Mouse (Mus musculus): ENCODE data around the gene Tssk2.

Gene Tssk2

GRCm38 (mm10) chr16:17896091-17896490, 2.3 kb upstream of the Tssk2 start:
- no peak for DNase-seq (ENCODE audit: low read depth, low spot score)

- DNase-seq (ENCODE audit: low read depth, low spot score), result peak; percentile 99
Observed at GRCm38 (mm10) chr16:17911052-17911595, 12.7 kb downstream of the Tssk2 start, which contains the start of gene Ess2. Gene Ess2, minus strand, starts transcription at chr16:17911348.

DNA sequence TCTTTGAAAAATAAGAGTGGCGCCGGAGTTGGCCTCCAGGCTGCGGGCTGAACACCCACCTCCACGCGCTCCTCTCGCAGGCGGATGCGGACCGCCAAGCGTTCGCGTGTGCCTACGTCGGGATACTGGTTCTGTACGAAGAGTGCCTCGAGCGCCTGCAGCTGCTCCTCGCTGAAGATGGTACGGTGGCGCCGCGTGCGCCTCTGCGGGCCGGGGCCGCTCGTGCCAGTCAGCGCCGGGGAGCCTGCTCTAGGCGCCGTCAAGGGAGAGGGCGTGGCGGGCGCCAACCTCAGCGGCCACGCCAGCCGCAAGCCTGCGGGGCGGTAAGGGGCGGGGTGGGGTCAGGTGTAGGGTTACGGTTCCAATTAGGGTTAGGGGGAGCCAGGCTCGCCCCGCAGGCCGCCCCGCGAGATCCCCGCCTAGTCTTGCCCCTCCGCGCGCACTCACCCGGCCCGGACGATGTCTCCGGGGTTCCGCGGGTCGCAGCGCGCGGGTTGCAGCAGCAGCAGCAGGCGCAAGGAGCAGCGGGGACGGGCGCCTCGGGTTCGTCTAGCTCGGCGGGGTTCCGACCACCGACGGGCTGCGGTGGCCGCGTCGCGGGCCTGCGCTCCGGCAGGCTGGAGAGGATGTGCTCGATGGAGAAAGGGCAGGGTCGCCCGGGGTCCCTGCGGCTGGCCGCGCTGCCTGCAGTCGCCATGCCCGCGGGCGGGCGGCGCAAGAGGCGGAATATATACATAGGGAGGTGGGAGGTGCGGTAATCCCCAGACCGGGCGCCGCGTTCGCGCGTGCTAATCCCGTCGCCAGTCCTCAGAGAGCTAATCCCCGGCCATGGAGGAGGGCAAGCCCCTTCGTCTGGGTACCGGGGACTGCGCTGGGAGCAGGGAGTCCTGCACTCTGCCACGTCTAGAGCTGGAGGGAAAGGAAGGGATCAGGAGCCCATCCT, 16.1 kb downstream of the Tssk2 start, which contains the start of gene Gsc2:
Gene Gsc2, minus strand, starts transcription at position 753 of the 943 bp plus-strand sequence.
- DNase-seq (ENCODE audit: low read depth, low spot score), result peak; percentile 37

GRCm38 (mm10) chr16:17920586-17920985, 22.1 kb downstream of the Tssk2 start:
- DNase-seq (ENCODE audit: low read depth, low spot score), result no peak

- peak; percentile 99 for DNase-seq (ENCODE audit: low read depth, low spot score)
Observed at GRCm38 (mm10) chr16:17921325-17922162, 23.1 kb downstream of the Tssk2 start.

GRCm38 (mm10) chr16:17922163-17922538, 23.7 kb downstream of the Tssk2 start:
- no peak for DNase-seq (ENCODE audit: low read depth, low spot score)

GRCm38 (mm10) chr16:17927351-17928082, 29.1 kb downstream of the Tssk2 start:
- DNase-seq (ENCODE audit: low read depth, low spot score), result peak; percentile 34

- DNase-seq (ENCODE audit: low read depth, low spot score), result peak; percentile 86
Observed at GRCm38 (mm10) chr16:17928087-17928580, 29.7 kb downstream of the Tssk2 start, which contains the start of gene Slc25a1. Gene Slc25a1, minus strand, starts transcription at chr16:17928219.

DNA sequence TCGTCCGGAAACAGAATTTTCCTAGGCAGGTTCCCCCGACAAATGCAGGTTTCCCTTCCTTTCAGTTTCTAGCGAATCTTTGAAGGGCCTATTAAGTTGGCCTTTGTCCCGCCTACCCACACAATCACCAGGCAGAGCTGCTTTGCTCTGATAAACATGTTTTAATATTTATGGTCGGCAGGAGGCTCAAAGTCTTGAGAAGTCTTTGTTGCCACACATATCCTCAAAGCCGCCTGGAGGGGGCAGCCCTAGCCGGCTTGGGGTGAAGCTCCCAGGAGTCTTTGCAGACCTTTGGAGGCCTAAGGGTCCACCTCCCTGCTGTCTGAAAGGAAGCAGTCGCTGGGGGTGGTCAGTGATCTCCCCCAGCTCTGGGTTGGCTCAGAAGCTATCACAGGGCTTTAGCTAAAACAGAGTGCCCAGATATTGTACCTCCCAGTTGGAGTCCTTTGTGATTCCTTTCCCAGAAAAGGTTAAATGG, 30.2 kb downstream of the Tssk2 start:
- DNase-seq (ENCODE audit: low read depth, low spot score), result peak; percentile 84

- DNase-seq (ENCODE audit: low read depth, low spot score), result no peak
Observed at GRCm38 (mm10) chr16:17929211-17929610, 30.8 kb downstream of the Tssk2 start.

DNA sequence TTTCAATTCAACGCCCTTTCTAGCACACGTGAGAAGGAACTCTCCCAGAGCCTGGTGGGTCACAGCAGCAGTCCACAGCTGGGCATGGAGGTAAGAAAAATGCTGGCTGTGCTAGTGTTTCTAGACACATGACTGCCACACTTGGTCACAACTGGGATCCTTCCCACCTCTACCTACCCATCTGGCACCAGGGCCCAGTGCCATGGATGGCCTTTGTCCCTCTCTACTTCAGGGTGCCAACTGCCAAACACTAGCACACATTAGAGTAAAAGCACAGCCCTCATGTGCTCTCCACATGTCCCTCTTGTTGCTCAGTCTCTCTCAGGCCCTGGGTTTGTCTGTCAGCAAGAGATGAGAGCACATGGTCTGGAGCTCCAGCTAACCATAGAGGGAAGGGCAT, 31.2 kb downstream of the Tssk2 start:
- DNase-seq (ENCODE audit: low read depth, low spot score), result no peak

DNA sequence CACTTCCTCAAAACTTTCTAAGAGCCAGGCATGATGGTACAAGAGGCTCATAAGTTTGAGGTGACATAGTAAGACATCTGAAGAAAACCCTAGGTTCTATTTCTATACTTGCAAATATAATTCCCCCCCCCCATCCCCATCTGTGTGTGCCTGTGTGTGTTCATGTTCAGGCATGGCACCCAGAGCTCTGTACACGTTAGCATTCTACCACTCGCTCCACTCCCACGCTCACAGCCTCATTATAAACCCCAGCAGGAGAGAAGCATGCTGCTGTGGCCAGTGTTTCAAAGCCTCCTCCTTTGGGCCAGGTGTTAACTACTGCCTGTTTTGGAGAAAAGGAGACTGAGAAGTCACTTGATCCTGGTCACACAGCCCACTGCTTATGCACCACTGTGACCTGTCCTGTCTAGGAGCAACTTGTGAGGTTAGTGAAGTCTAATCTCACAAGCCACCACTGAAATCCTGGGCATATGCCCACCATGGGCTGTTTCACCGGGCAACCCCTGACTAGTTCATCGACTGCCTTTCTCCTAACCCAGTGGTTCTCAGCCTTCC, 33.5 kb downstream of the Tssk2 start:
- peak; percentile 36 for DNase-seq (ENCODE audit: low read depth, low spot score)

GRCm38 (mm10) chr16:17933594-17934444, 35.4 kb downstream of the Tssk2 start:
- no peak for DNase-seq (ENCODE audit: low read depth, low spot score)

DNA sequence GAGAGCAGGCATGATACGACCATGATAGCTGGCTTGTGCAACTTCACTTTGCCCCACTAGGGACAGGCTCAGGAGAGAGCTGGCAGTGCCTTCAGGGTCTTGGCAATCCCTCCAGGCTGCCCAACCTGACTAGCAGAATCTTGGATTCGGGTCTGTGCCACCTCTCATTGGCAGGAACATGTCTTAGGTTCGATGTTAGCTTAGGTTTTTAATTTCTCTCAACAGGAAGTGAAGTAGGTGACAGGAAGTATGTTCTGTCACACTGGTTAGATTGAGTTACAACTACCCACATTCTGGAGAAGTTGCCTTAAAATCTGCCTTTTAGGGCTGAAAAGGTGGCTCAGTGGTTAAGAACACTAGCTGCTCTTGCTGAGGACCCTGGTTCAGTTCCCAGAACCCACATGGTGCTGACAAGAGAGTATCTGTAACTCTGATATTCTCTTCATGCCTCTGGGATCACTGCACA, 36.0 kb downstream of the Tssk2 start:
- no peak for DNase-seq (ENCODE audit: low read depth, low spot score)

GRCm38 (mm10) chr16:17936776-17937175, 38.3 kb downstream of the Tssk2 start:
- DNase-seq (ENCODE audit: low read depth, low spot score), result no peak

DNA sequence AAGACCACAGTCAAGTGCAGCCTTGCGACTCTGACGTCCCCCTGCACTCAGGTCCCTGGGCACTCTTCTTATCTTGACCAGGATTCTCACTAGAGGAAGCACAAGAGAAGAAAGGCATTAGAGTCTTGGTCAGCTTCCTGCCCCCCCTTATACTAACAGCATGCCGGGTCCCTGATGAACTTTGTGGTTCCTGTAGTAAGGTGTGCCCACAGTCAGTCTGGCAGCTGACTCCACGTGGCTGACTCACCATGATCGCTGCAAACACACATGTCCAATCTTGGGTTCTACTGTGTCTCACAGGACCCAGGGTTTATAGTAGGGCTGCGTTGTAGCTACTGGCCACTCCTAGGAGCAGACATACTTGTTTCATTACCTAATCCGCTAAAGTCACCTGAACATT, 39.8 kb downstream of the Tssk2 start:
- no peak for DNase-seq (ENCODE audit: low read depth, low spot score)

DNA sequence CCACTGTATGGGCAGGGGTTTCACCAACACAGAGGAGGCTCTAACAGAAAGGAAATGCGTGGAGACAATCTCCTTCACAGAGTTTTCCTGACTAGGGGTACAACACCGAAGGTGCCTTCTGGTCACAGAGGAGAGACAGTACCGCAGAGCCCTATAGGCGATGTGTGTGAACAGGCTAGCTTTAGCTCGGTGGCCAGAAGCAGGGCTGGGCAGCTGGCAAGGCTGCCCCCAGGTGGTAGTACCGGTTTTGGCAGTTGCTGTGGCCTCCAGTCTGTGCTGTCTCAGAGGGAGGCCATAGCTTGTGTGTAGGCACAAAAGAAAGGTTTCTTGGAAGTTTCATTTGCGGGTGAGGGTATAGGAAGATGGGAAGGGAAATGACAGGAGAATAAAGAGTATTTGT, 40.4 kb downstream of the Tssk2 start:
- DNase-seq (ENCODE audit: low read depth, low spot score), result peak; percentile 83

GRCm38 (mm10) chr16:17939255-17939751, 40.9 kb downstream of the Tssk2 start:
- DNase-seq (ENCODE audit: low read depth, low spot score), result peak; percentile 16

DNA sequence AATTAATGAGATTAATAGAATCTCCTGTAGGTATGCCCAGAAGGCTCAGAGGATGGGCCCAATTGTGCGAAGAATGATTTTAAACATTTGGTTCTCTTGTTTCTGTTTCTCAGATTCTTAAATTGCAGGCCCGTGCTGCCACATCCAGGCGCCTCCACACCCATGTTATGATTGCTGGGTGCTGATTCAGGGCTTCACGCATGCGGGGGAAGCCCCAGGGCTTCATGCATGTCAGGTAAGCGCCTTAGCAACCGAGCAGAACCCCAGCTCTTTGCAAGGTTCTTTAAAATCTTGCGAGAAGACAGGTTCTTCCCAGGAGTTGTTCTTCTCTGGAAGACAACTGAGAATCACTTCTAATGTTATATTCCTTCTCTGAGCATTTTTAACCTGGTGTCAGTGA, 45.0 kb downstream of the Tssk2 start:
- peak; percentile 54 for DNase-seq (ENCODE audit: low read depth, low spot score)
